Mouse (Mus musculus) cerebellum, postnatal 25 days (tissue): ENCODE measurements at regions not wholly inside any gene's neighbourhood (a gene's known extent, or its start where the extent isn't known, plus 50 kb on each side); places are given as distances from the start of the nearest gene placed in this dataset.

Experiments used
- DNase-seq, 2 experiments: peaks; one replicate each; pipeline ENCODE4 v3.0.0; 2021; ENCODE audit warnings: mixed read lengths in 2 of 2

GRCm38 (mm10) chr10:92483592-92483991 is 238.6 kb downstream of the Nedd1 start:
- no peak for DNase-seq

- no peak for DNase-seq
Observed at GRCm38 (mm10) chr10:92473282-92473681, 248.9 kb downstream of the Nedd1 start.

GRCm38 (mm10) chr10:92471111-92471510 is 251.1 kb downstream of the Nedd1 start:
- DNase-seq = no peak

- DNase-seq = no peak
Observed at GRCm38 (mm10) chr10:92455195-92455594, 267.0 kb downstream of the Nedd1 start.

GRCm38 (mm10) chr10:92453550-92453949 is 268.7 kb downstream of the Nedd1 start:
- no peak for DNase-seq

- DNase-seq = no peak
Observed at GRCm38 (mm10) chr10:92445957-92446356, 276.3 kb downstream of the Nedd1 start.

GRCm38 (mm10) chr10:92438621-92439394 is 283.4 kb downstream of the Nedd1 start:
- DNase-seq = no peak

- DNase-seq = no peak
Observed at GRCm38 (mm10) chr10:92429256-92429655, 293.0 kb downstream of the Nedd1 start.

- DNase-seq = no peak
Observed at GRCm38 (mm10) chr10:92428026-92428425, 294.2 kb downstream of the Nedd1 start.

- DNase-seq = no peak
Observed at GRCm38 (mm10) chr10:92426443-92426842, 295.8 kb downstream of the Nedd1 start.

GRCm38 (mm10) chr10:92412737-92413136 is 309.5 kb downstream of the Nedd1 start:
- DNase-seq = no peak

- no peak for DNase-seq
Observed at GRCm38 (mm10) chr10:92410813-92411325, 311.4 kb downstream of the Nedd1 start.

GRCm38 (mm10) chr10:92404697-92405293 is 317.4 kb downstream of the Nedd1 start:
- peak in 1 of 2 experiments; percentile 4 for DNase-seq

- DNase-seq = no peak
Observed at GRCm38 (mm10) chr10:92400587-92401090, 321.6 kb downstream of the Nedd1 start.

GRCm38 (mm10) chr10:92389176-92389732 is 333.0 kb downstream of the Nedd1 start:
- no peak for DNase-seq

- DNase-seq = no peak
Observed at GRCm38 (mm10) chr10:92367126-92367525, 355.1 kb downstream of the Nedd1 start.

- DNase-seq = no peak
Observed at GRCm38 (mm10) chr10:92356738-92357137, 365.5 kb downstream of the Nedd1 start.

- DNase-seq = no peak
Observed at GRCm38 (mm10) chr10:92349043-92349442, 373.2 kb downstream of the Nedd1 start.

- no peak for DNase-seq
Observed at GRCm38 (mm10) chr10:92347960-92348675, 374.1 kb downstream of the Nedd1 start.

- no peak for DNase-seq
Observed at GRCm38 (mm10) chr10:92339671-92340070, 382.5 kb downstream of the Nedd1 start.

GRCm38 (mm10) chr10:92336949-92337348 is 385.3 kb downstream of the Nedd1 start:
- no peak for DNase-seq

GRCm38 (mm10) chr10:92336138-92336537 is 386.1 kb downstream of the Nedd1 start:
- DNase-seq = no peak

GRCm38 (mm10) chr10:92335141-92335540 is 387.1 kb downstream of the Nedd1 start:
- no peak for DNase-seq
